Mouse (Mus musculus): ENCODE measurements around the gene Synrg.

Gene Synrg

GRCm38 (mm10) chr11:84073816-84074764 lies 109.9 kb downstream of the Synrg start:
- no peak for DNase-seq (ENCODE audit: low read depth, low spot score)

- no peak for DNase-seq (ENCODE audit: low read depth, low spot score)
Measured at GRCm38 (mm10) chr11:84077008-84077407, 112.8 kb downstream of the Synrg start.

GRCm38 (mm10) chr11:84078601-84079000 lies 114.4 kb downstream of the Synrg start:
- DNase-seq (ENCODE audit: low read depth, low spot score): no peak

- no peak for DNase-seq (ENCODE audit: low read depth, low spot score)
Measured at GRCm38 (mm10) chr11:84079361-84079760, 115.1 kb downstream of the Synrg start.

GRCm38 (mm10) chr11:84079887-84080286 lies 115.7 kb downstream of the Synrg start:
- DNase-seq (ENCODE audit: low read depth, low spot score): no peak

- no peak for DNase-seq (ENCODE audit: low read depth, low spot score)
Measured at GRCm38 (mm10) chr11:84080327-84080726, 116.1 kb downstream of the Synrg start.

- peak; percentile 43 for DNase-seq (ENCODE audit: low read depth, low spot score)
Measured at GRCm38 (mm10) chr11:84081901-84082300, 117.7 kb downstream of the Synrg start.

GRCm38 (mm10) chr11:84090572-84090971 lies 126.3 kb downstream of the Synrg start:
- no peak for DNase-seq (ENCODE audit: low read depth, low spot score)

All from ES-CJ7 (cell line).